Mouse (Mus musculus) myocyte (in vitro differentiated cells): ENCODE data around the gene Ccdc174.

Experiments used
- CEBPB ChIP-seq: IDR thresholded peaks from 2 replicates; pipeline ENCODE4 v1.6.1; 2011; ENCODE audit warnings: mild to moderate bottlenecking, moderate library complexity; ENCODE audit not compliant: poor library complexity, insufficient read depth, severe bottlenecking
- E2F4 ChIP-seq: IDR thresholded peaks from one replicate; pipeline ENCODE4 v1.6.1; 2011; ENCODE audit warnings: mild to moderate bottlenecking, control low read depth, moderate library complexity; ENCODE audit not compliant: insufficient read depth
- MAX ChIP-seq: IDR thresholded peaks from one replicate; pipeline ENCODE4 v1.6.1; 2011; ENCODE audit warnings: low read depth, mild to moderate bottlenecking, control low read depth
- MYOD1 ChIP-seq, 3 experiments: IDR thresholded peaks; one replicate each; pipeline ENCODE4 v1.6.1; 2011; ENCODE audit warnings: control low read depth in 2 of 3, low read depth in 2 of 3, mild to moderate bottlenecking in 2 of 3, moderate library complexity in 1 of 3; ENCODE audit not compliant: insufficient read length in 2 of 3, control insufficient read depth in 1 of 3
- MYOG ChIP-seq, 3 experiments: IDR thresholded peaks; one replicate each; pipeline ENCODE4 v1.6.1; 2011; ENCODE audit warnings: control low read depth in 2 of 3, low read depth in 2 of 3, mild to moderate bottlenecking in 2 of 3; ENCODE audit not compliant: insufficient read length in 2 of 3, control insufficient read depth in 1 of 3, insufficient read depth in 1 of 3
- POLR2A ChIP-seq: IDR thresholded peaks from one replicate; pipeline ENCODE4 v1.6.1; 2011; ENCODE audit warnings: low read depth, mild to moderate bottlenecking, control low read depth, moderate library complexity; ENCODE audit not compliant: insufficient read length
- POLR2AphosphoS2 ChIP-seq: IDR thresholded peaks from one replicate; pipeline ENCODE4 v1.6.1; 2011; ENCODE audit warnings: low read depth, control low read depth; ENCODE audit not compliant: insufficient read length
- REST ChIP-seq: IDR thresholded peaks from one replicate; pipeline ENCODE4 v1.6.1; 2011; ENCODE audit warnings: mild to moderate bottlenecking, control low read depth, moderate library complexity; ENCODE audit not compliant: insufficient read depth, insufficient read length
- TCF3 ChIP-seq: IDR thresholded peaks from one replicate; pipeline ENCODE4 v1.6.1; 2011; ENCODE audit warnings: low read depth, control low read depth; ENCODE audit not compliant: insufficient read length
- USF1 ChIP-seq: IDR thresholded peaks from one replicate; pipeline ENCODE4 v1.6.1; 2011; ENCODE audit warnings: low read depth, mild to moderate bottlenecking, control low read depth, moderate library complexity

- no peak for TF ChIP-seq USF1
- TF ChIP-seq MAX, result no peak
- TF ChIP-seq POLR2A, result no peak
- TF ChIP-seq MYOD1 (IDR thresholded peaks at IDR 0.05; ENCODE audit: control insufficient read depth in 1 of 3, insufficient read length in 2 of 3, low read depth in 2 of 3), result no peak
- TF ChIP-seq REST, result no peak
- TF ChIP-seq TCF3, result no peak
- no peak for TF ChIP-seq CEBPB
- no peak for TF ChIP-seq MYOG (IDR thresholded peaks at IDR 0.05; ENCODE audit: control insufficient read depth in 1 of 3, insufficient read depth in 1 of 3, insufficient read length in 2 of 3, low read depth in 2 of 3)
- no peak for TF ChIP-seq POLR2AphosphoS2
- TF ChIP-seq E2F4, result no peak
Observed at GRCm38 (mm10) chr6:91938491-91938890, 60.6 kb downstream of the Ccdc174 start.
